Comparison of ENCODE assay signal across 8 mouse cellular contexts in the genomic region with DNA sequence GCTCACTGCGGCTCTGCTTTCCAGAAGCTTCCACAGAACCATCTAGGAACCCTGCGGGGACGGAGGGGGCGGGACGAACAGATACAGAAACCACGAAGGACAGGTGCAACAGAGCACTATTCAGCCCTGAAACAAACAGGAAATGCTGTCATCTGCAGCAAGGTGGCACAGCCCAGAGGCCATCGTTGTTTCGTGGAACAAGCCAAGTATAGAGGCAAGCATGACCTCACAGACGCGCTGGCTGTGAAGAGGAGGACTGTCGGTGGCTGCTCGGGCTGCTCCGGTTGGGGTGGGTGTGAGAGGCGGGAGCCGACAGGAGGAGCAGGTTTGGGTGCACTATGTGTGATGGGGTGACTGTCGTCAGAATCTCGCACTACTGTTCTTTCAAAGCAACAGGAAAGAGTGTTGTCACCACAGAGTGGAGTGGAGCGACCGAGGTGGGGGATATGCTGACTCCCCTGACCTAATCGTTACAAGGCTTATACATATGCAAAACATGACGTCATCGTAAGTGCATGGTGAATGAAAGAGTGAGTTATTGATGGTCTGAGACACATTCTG. TPM values are rescaled to one million over a fixed set of nuclear protein-coding genes. Genes with fewer than 3 reads are reported as not detected.
DNase-seq lines count a peak whose midpoint lies in the region; ATAC-seq lines count a peak whose summit lies in the region.

No protein-coding gene starts in this region.

- intact Hi-C loops in heart, postnatal 36 days (cut with DNase I) = no loop called here

- no peak overlapping the region for H3K9ac ChIP-seq in neural tube, embryonic 11.5 days (ENCODE audit: low read length)
- no peak overlapping the region for H3K9ac ChIP-seq in forebrain, embryonic 12.5 days
- H3K9ac ChIP-seq in liver, embryonic 13.5 days = no peak overlapping the region

- no peak overlapping the region for H3K4me3 ChIP-seq in neural tube, embryonic 11.5 days (ENCODE audit: low read depth, low read length)
- H3K4me3 ChIP-seq in forebrain, embryonic 12.5 days (replicated peaks) = 0 out of 2 replicates have a peak overlapping the region, but pooled peaks have one; percentile 5
- H3K4me3 ChIP-seq in liver, embryonic 13.5 days (replicated peaks) = no peak overlapping the region

- peaks cover 10% of the 10 kb centered on the region; the same call in 1 of the 2 replicates for H3K4me1 ChIP-seq in neural tube, embryonic 11.5 days (ENCODE audit: control insufficient read depth, insufficient read depth, low read length)
- H3K4me1 ChIP-seq in forebrain, embryonic 12.5 days = peaks cover 13% of the 10 kb centered on the region
- peaks cover 15% of the 10 kb centered on the region for H3K4me1 ChIP-seq in liver, embryonic 13.5 days (replicated peaks)

- ATAC-seq in neural tube, embryonic 11.5 days (ENCODE audit: insufficient read depth, low FRiP score, low TSS enrichment) = no peak
- no peak for ATAC-seq in forebrain, embryonic 12.5 days (ENCODE audit: low FRiP score)
- ATAC-seq in liver, embryonic 13.5 days (ENCODE audit: low read depth) = no peak

- no peak overlapping the region for H3K27ac ChIP-seq in neural tube, embryonic 11.5 days (ENCODE audit: low read depth, low read length)
- H3K27ac ChIP-seq in forebrain, embryonic 12.5 days = no peak overlapping the region
- H3K27ac ChIP-seq in liver, embryonic 13.5 days = no peak overlapping the region

- 24% methylated on average over 22 of the region's 22 CpGs for WGBS in neural tube, embryonic 11.5 days
- WGBS in forebrain, embryonic 12.5 days = 23% methylated on average over 22 of the region's 22 CpGs
- WGBS in liver, embryonic 13.5 days (ENCODE audit: insufficient replicate concordance) = 15% methylated on average over 22 of the region's 22 CpGs

- H3K4me2 ChIP-seq in neural tube, embryonic 11.5 days (ENCODE audit: low read depth) = peak overlapping the region; percentile 24; the same call in 1 of the 2 replicates
- H3K4me2 ChIP-seq in forebrain, embryonic 12.5 days = peak overlapping the region; percentile 33; the same call in 1 of the 2 replicates
- peak overlapping the region; percentile 26; the same call in 1 of the 2 replicates for H3K4me2 ChIP-seq in liver, embryonic 13.5 days

- DNase-seq in neural tube, embryonic 11.5 days (ENCODE audit: low spot score) = no peak
- DNase-seq in neural tube, embryonic 10.5 days (ENCODE audit: extremely low spot score, low spot score) = no peak
- DNase-seq in liver, embryonic 13.5 days = no peak
- peak; percentile 78 for DNase-seq in thymus, postnatal 0 days (ENCODE audit: low spot score)
- DNase-seq in urinary bladder, postnatal 4 days (ENCODE audit: low spot score in 2 of 2) = no peak
- no peak for DNase-seq in right cerebral cortex, postnatal 10 days (ENCODE audit: low spot score in 2 of 2)
- no peak for DNase-seq in heart, postnatal 36 days

- no peaks in the 10 kb centered on the region for H3K36me3 ChIP-seq in neural tube, embryonic 11.5 days (ENCODE audit: control insufficient read depth, insufficient read depth, low read length)
- no peaks in the 10 kb centered on the region for H3K36me3 ChIP-seq in forebrain, embryonic 12.5 days (replicated peaks)
- no peaks in the 10 kb centered on the region for H3K36me3 ChIP-seq in liver, embryonic 13.5 days

- 0 out of 2 replicates have a peak, but pooled peaks cover 3% of the 10 kb centered on the region for H3K27me3 ChIP-seq in neural tube, embryonic 11.5 days (ENCODE audit: control insufficient read depth, insufficient read depth, low read length)
- H3K27me3 ChIP-seq in forebrain, embryonic 12.5 days = peaks cover 10% of the 10 kb centered on the region
- peaks cover 39% of the 10 kb centered on the region for H3K27me3 ChIP-seq in liver, embryonic 13.5 days

- no peaks in the 10 kb centered on the region for H3K9me3 ChIP-seq in neural tube, embryonic 11.5 days (ENCODE audit: control insufficient read depth, low read length)
- H3K9me3 ChIP-seq in forebrain, embryonic 12.5 days = no peaks in the 10 kb centered on the region
- H3K9me3 ChIP-seq in liver, embryonic 13.5 days (replicated peaks) = no peaks in the 10 kb centered on the region

RNA-seq across cellular contexts. Expression of gene Lmtk3, which starts 4.4 kb away (rescaled TPM):
- 3.8 and 4.3 TPM in 2 replicates for polyA plus RNA-seq in neural tube, embryonic 11.5 days (2014; fragmentation: Nextera tagmentation; extraction: Ambion mirVana)
- polyA plus RNA-seq in forebrain, embryonic 12.5 days (2016; fragmentation: Nextera tagmentation; extraction: Ambion mirVana) = 10.2 and 10.8 TPM in 2 replicates
- not detected in 2 replicates for polyA plus RNA-seq in liver, embryonic 13.5 days (2015; fragmentation: Nextera tagmentation; extraction: Ambion mirVana)
- not detected in 2 replicates for polyA plus RNA-seq in thymus, postnatal 0 days (2015; fragmentation: Nextera tagmentation; extraction: Ambion mirVana)
- total RNA-seq in heart, postnatal 36 days (2021) = under 1 TPM; 0.14 TPM

RNA-seq across cellular contexts. Expression of gene Sult2b1, which starts 5.3 kb away (rescaled TPM):
- polyA plus RNA-seq in neural tube, embryonic 11.5 days (2014; fragmentation: Nextera tagmentation; extraction: Ambion mirVana) = 1.1 and 1.8 TPM in 2 replicates
- 1.5 and 1.9 TPM in 2 replicates for polyA plus RNA-seq in forebrain, embryonic 12.5 days (2016; fragmentation: Nextera tagmentation; extraction: Ambion mirVana)
- polyA plus RNA-seq in liver, embryonic 13.5 days (2015; fragmentation: Nextera tagmentation; extraction: Ambion mirVana) = 0.45 and 0.68 TPM in 2 replicates
- 4.1 and 5.8 TPM in 2 replicates for polyA plus RNA-seq in thymus, postnatal 0 days (2015; fragmentation: Nextera tagmentation; extraction: Ambion mirVana)
- not detected for total RNA-seq in heart, postnatal 36 days (2021)

RNA-seq across cellular contexts. Expression of gene Cyth2, which starts 35.2 kb away (rescaled TPM):
- polyA plus RNA-seq in neural tube, embryonic 11.5 days (2014; fragmentation: Nextera tagmentation; extraction: Ambion mirVana) = 223 and 239 TPM in 2 replicates
- polyA plus RNA-seq in forebrain, embryonic 12.5 days (2016; fragmentation: Nextera tagmentation; extraction: Ambion mirVana) = 275 and 276 TPM in 2 replicates
- 36.1 and 36.6 TPM in 2 replicates for polyA plus RNA-seq in liver, embryonic 13.5 days (2015; fragmentation: Nextera tagmentation; extraction: Ambion mirVana)
- polyA plus RNA-seq in thymus, postnatal 0 days (2015; fragmentation: Nextera tagmentation; extraction: Ambion mirVana) = 96.3 and 98.0 TPM in 2 replicates
- 10 to 100 TPM; 67.2 to 73.0 TPM for total RNA-seq in heart, postnatal 36 days (2021)

RNA-seq across cellular contexts. Expression of gene Kcnj14, which starts 45.4 kb away (rescaled TPM):
- polyA plus RNA-seq in neural tube, embryonic 11.5 days (2014; fragmentation: Nextera tagmentation; extraction: Ambion mirVana) = 0.88 and 1.4 TPM in 2 replicates
- polyA plus RNA-seq in forebrain, embryonic 12.5 days (2016; fragmentation: Nextera tagmentation; extraction: Ambion mirVana) = 0.73 and 0.95 TPM in 2 replicates
- 0.12 and 0.23 TPM in 2 replicates for polyA plus RNA-seq in liver, embryonic 13.5 days (2015; fragmentation: Nextera tagmentation; extraction: Ambion mirVana)
- 0.10 and 0.31 TPM in 2 replicates for polyA plus RNA-seq in thymus, postnatal 0 days (2015; fragmentation: Nextera tagmentation; extraction: Ambion mirVana)
- total RNA-seq in heart, postnatal 36 days (2021) = under 1 TPM; 0.67 to 0.98 TPM

RNA-seq across cellular contexts. Expression of gene Grwd1, which starts 51.6 kb away (rescaled TPM):
- 69.8 and 76.5 TPM in 2 replicates for polyA plus RNA-seq in neural tube, embryonic 11.5 days (2014; fragmentation: Nextera tagmentation; extraction: Ambion mirVana)
- 55.5 and 60.0 TPM in 2 replicates for polyA plus RNA-seq in forebrain, embryonic 12.5 days (2016; fragmentation: Nextera tagmentation; extraction: Ambion mirVana)
- 48.4 and 49.2 TPM in 2 replicates for polyA plus RNA-seq in liver, embryonic 13.5 days (2015; fragmentation: Nextera tagmentation; extraction: Ambion mirVana)
- 48.7 and 50.8 TPM in 2 replicates for polyA plus RNA-seq in thymus, postnatal 0 days (2015; fragmentation: Nextera tagmentation; extraction: Ambion mirVana)
- 10 to 100 TPM; 11.5 to 11.6 TPM for total RNA-seq in heart, postnatal 36 days (2021)
